Mouse (Mus musculus): ENCODE measurements around the gene Fyn. TPM values are rescaled to one million over a fixed set of nuclear protein-coding genes. Genes with fewer than 3 reads are reported as not detected.

Gene Fyn
- total and polyA plus RNA-seq, 2 experiments from 2014 or later, result 10.8 to 24.1 TPM

- Histone ChIP-seq H3K9ac (replicated peaks; ENCODE audit: low read depth, low read length) (no peak overlapping the region), H3K4me2 (ENCODE audit: low read depth, low read length) (no peak overlapping the region), H3K9me3 (replicated peaks; ENCODE audit: control insufficient read depth, low read length) (no peaks in the 10 kb centered on the region), H3K27ac (ENCODE audit: low read depth) (no peak overlapping the region; the same call in 1 of the 2 replicates), H3K27me3 (ENCODE audit: control insufficient read depth, insufficient read depth, low read length) (no peaks in the 10 kb centered on the region), H3K36me3 (replicated peaks; ENCODE audit: control insufficient read depth, insufficient read depth, low read length) (no peaks in the 10 kb centered on the region), H3K4me3 (ENCODE audit: low read depth, low read length) (no peak overlapping the region), H3K4me1 (ENCODE audit: control insufficient read depth, insufficient read depth) (peaks cover 41% of the 10 kb centered on the region)
- ATAC-seq (ENCODE audit: insufficient read depth, low read depth) (peak; percentile 31), DNase-seq (ENCODE audit: low spot score) (no peak)
- WGBS, result 32% methylated on average over 6 of the region's 6 CpGs
- TF ChIP-seq EP300 (IDR thresholded peaks at IDR 0.05; ENCODE audit: low read depth) (no peak), CTCF (IDR thresholded peaks at IDR 0.05; ENCODE audit: low read depth) (no peak)
Observed at GRCm38 (mm10) chr10:39410151-39410649, 41.5 kb downstream of the Fyn start.

- Histone ChIP-seq H3K4me3 (ENCODE audit: low read depth, low read length) (no peak overlapping the region), H3K27me3 (ENCODE audit: control insufficient read depth, insufficient read depth, low read length) (no peaks in the 10 kb centered on the region), H3K36me3 (replicated peaks; ENCODE audit: control insufficient read depth, insufficient read depth, low read length) (no peaks in the 10 kb centered on the region), H3K4me2 (ENCODE audit: low read depth, low read length) (no peak overlapping the region), H3K4me1 (ENCODE audit: control insufficient read depth, insufficient read depth) (peaks cover 37% of the 10 kb centered on the region), H3K9me3 (replicated peaks; ENCODE audit: control insufficient read depth, low read length) (no peaks in the 10 kb centered on the region), H3K9ac (replicated peaks; ENCODE audit: low read depth, low read length) (no peak overlapping the region), H3K27ac (ENCODE audit: low read depth) (peak overlapping the region; percentile 58)
- ATAC-seq (ENCODE audit: insufficient read depth, low read depth) (0 out of 2 replicates have a peak, but pooled peaks have one; percentile 22), DNase-seq (ENCODE audit: low spot score) (no peak)
- WGBS, result 42% methylated on average over 8 of the region's 8 CpGs
- TF ChIP-seq CTCF (IDR thresholded peaks at IDR 0.05; ENCODE audit: low read depth) (no peak), EP300 (IDR thresholded peaks at IDR 0.05; ENCODE audit: low read depth) (no peak)
Observed at GRCm38 (mm10) chr10:39411857-39412559, 43.4 kb downstream of the Fyn start.

GRCm38 (mm10) chr10:39412826-39413620 is 44.4 kb downstream of the Fyn start:
- no peaks in the 10 kb centered on the region for H3K36me3 ChIP-seq (replicated peaks; ENCODE audit: control insufficient read depth, insufficient read depth, low read length)
- H3K27ac ChIP-seq (ENCODE audit: low read depth), result peak overlapping the region; percentile 58
- peak; percentile 24; the same call in 1 of the 2 replicates for ATAC-seq (ENCODE audit: insufficient read depth, low read depth)
- DNase-seq (ENCODE audit: low spot score), result peak; percentile 43
- H3K9me3 ChIP-seq (replicated peaks; ENCODE audit: control insufficient read depth, low read length), result no peaks in the 10 kb centered on the region
- H3K4me2 ChIP-seq (ENCODE audit: low read depth, low read length), result peak overlapping the region; percentile 19; the same call in 1 of the 2 replicates
- no peak overlapping the region for H3K4me3 ChIP-seq (ENCODE audit: low read depth, low read length)
- TF ChIP-seq EP300 (IDR thresholded peaks at IDR 0.05; ENCODE audit: low read depth) (no peak), CTCF (IDR thresholded peaks at IDR 0.05; ENCODE audit: low read depth) (no peak)
- no peaks in the 10 kb centered on the region for H3K27me3 ChIP-seq (ENCODE audit: control insufficient read depth, insufficient read depth, low read length)
- H3K9ac ChIP-seq (replicated peaks; ENCODE audit: low read depth, low read length), result no peak overlapping the region
- H3K4me1 ChIP-seq (ENCODE audit: control insufficient read depth, insufficient read depth), result peaks cover 39% of the 10 kb centered on the region
- 50% methylated on average over 18 of the region's 18 CpGs for WGBS

- WGBS, result 92% methylated on average over 1 of the region's 1 CpGs
- H3K9ac ChIP-seq (replicated peaks; ENCODE audit: low read depth, low read length), result no peak overlapping the region
- TF ChIP-seq EP300 (IDR thresholded peaks at IDR 0.05; ENCODE audit: low read depth) (no peak), CTCF (IDR thresholded peaks at IDR 0.05; ENCODE audit: low read depth) (no peak)
- H3K36me3 ChIP-seq (replicated peaks; ENCODE audit: control insufficient read depth, insufficient read depth, low read length), result no peaks in the 10 kb centered on the region
- ATAC-seq (ENCODE audit: insufficient read depth, low read depth) (no peak), DNase-seq (ENCODE audit: low spot score) (no peak)
- no peak overlapping the region for H3K27ac ChIP-seq (ENCODE audit: low read depth)
- no peak overlapping the region for H3K4me3 ChIP-seq (ENCODE audit: low read depth, low read length)
- H3K4me2 ChIP-seq (ENCODE audit: low read depth, low read length), result no peak overlapping the region
- no peaks in the 10 kb centered on the region for H3K9me3 ChIP-seq (replicated peaks; ENCODE audit: control insufficient read depth, low read length)
- H3K27me3 ChIP-seq (ENCODE audit: control insufficient read depth, insufficient read depth, low read length), result no peaks in the 10 kb centered on the region
- peaks cover 44% of the 10 kb centered on the region for H3K4me1 ChIP-seq (ENCODE audit: control insufficient read depth, insufficient read depth)
Observed at GRCm38 (mm10) chr10:39414068-39414467, 45.4 kb downstream of the Fyn start.

- peaks cover 41% of the 10 kb centered on the region for H3K4me1 ChIP-seq (ENCODE audit: control insufficient read depth, insufficient read depth)
- DNase-seq (ENCODE audit: low spot score), result peak; percentile 48
- H3K4me2 ChIP-seq (ENCODE audit: low read depth, low read length), result no peak overlapping the region
Observed at GRCm38 (mm10) chr10:39415586-39415985, 46.9 kb downstream of the Fyn start.

More at GRCm38 (mm10) chr10:39415586-39415985, 46.9 kb downstream of the Fyn start:
- TF ChIP-seq EP300 (IDR thresholded peaks at IDR 0.05; ENCODE audit: low read depth) (no peak), CTCF (IDR thresholded peaks at IDR 0.05; ENCODE audit: low read depth) (no peak)
- Histone ChIP-seq H3K27me3 (ENCODE audit: control insufficient read depth, insufficient read depth, low read length) (no peaks in the 10 kb centered on the region), H3K9ac (replicated peaks; ENCODE audit: low read depth, low read length) (no peak overlapping the region), H3K4me3 (ENCODE audit: low read depth, low read length) (no peak overlapping the region), H3K9me3 (replicated peaks; ENCODE audit: control insufficient read depth, low read length) (no peaks in the 10 kb centered on the region), H3K36me3 (replicated peaks; ENCODE audit: control insufficient read depth, insufficient read depth, low read length) (no peaks in the 10 kb centered on the region), H3K27ac (ENCODE audit: low read depth) (no peak overlapping the region)
- 44% methylated on average over 2 of the region's 2 CpGs for WGBS
- ATAC-seq (ENCODE audit: insufficient read depth, low read depth), result no peak
